Mouse (Mus musculus): ENCODE measurements around the gene Zcchc2. TPM values are rescaled to one million over a fixed set of nuclear protein-coding genes. Genes with fewer than 3 reads are reported as not detected.

Zcchc2 gene
- 1.2 and 1.5 TPM in 2 replicates for polyA plus RNA-seq (2015; fragmentation: Nextera tagmentation; extraction: Ambion mirVana)

DNA sequence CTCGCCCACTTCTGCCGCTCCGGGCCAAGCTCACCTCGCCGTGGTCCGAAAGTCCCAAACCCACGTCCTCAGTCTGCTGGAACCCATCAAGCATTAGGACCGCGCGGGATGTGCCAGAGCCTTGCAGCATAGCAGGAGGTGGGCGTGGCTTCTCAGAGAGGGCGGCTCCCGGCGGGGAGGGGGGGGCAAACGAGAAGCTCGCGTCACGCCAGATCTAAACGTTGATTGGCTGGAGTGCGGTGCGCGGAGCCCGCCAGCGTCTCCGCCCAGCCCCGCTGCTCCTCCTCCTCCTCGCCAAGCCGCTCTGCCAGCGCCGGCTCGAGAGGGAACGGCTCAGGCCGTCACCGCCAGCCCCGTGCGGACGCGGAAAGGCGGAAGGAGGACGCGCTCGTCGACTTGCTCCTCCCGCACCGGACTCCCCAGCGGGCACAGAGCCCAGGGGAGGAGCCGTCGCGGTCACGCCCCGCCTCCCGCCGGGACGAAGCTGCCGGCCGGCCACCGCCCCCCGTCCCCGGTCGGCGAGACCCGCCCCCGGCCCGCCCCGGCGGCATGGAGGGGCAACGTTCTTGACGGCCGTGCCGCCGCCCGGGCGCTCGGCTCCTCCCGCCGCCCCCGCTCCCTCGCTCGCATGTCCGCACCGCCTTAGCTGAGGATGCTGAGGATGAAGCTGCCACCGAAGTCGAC lies at the start of gene Zcchc2:
Gene Zcchc2 (plus strand): TSS at position 269 of the 684 bp plus-strand sequence.
- Histone ChIP-seq H3K4me1 (replicated peaks; ENCODE audit: control insufficient read depth, insufficient read depth) (0 out of 2 replicates have a peak, but pooled peaks cover 4% of the 10 kb centered on the region), H3K27me3 (ENCODE audit: control insufficient read depth, insufficient read depth, low read length) (no peaks in the 10 kb centered on the region), H3K27ac (replicated peaks) (peak within 1 kb of the TSS; percentile 98), H3K36me3 (ENCODE audit: control insufficient read depth, insufficient read depth, low read length) (no peaks in the 10 kb centered on the region), H3K4me2 (replicated peaks; ENCODE audit: low read depth) (peak within 1 kb of the TSS; percentile 94), H3K9me3 (ENCODE audit: control insufficient read depth, low read length) (no peaks in the 10 kb centered on the region), H3K9ac (ENCODE audit: low read length) (peak within 1 kb of the TSS; percentile 83), H3K4me3 (ENCODE audit: low read depth, low read length) (peak within 1 kb of the TSS; percentile 88)
- peak; percentile 99 for DNase-seq (ENCODE audit: low spot score)
- peak; percentile 97 for ATAC-seq (ENCODE audit: low FRiP score, low TSS enrichment)
- WGBS = 1% methylated on average over 46 of the region's 83 CpGs
- TF ChIP-seq CTCF (IDR thresholded peaks at IDR 0.05; ENCODE audit: low read depth) (no peak), EP300 (optimal IDR thresholded peaks at IDR 0.05) (no peak)

GRCm38 (mm10) chr1:105944927-105945580 lies 45.2 kb upstream of the Zcchc2 start:
- ATAC-seq (ENCODE audit: low FRiP score, low TSS enrichment) = no peak
- H3K9ac ChIP-seq (ENCODE audit: low read length) = no peak overlapping the region
- no peak for DNase-seq (ENCODE audit: low spot score)
- H3K27ac ChIP-seq (replicated peaks) = no peak overlapping the region
- no peak overlapping the region for H3K4me2 ChIP-seq (replicated peaks; ENCODE audit: low read depth)
- no peak for TF ChIP-seq CTCF (IDR thresholded peaks at IDR 0.05; ENCODE audit: low read depth)
- TF ChIP-seq EP300 (optimal IDR thresholded peaks at IDR 0.05) = no peak
- no peaks in the 10 kb centered on the region for H3K27me3 ChIP-seq (ENCODE audit: control insufficient read depth, insufficient read depth, low read length)
- WGBS = 68% methylated on average over 10 of the region's 10 CpGs
- no peaks in the 10 kb centered on the region for H3K36me3 ChIP-seq (ENCODE audit: control insufficient read depth, insufficient read depth, low read length)
- no peaks in the 10 kb centered on the region for H3K9me3 ChIP-seq (ENCODE audit: control insufficient read depth, low read length)
- no peaks in the 10 kb centered on the region for H3K4me1 ChIP-seq (replicated peaks; ENCODE audit: control insufficient read depth, insufficient read depth)
- H3K4me3 ChIP-seq (ENCODE audit: low read depth, low read length) = no peak overlapping the region

GRCm38 (mm10) chr1:105946581-105947540 lies 43.3 kb upstream of the Zcchc2 start:
- ATAC-seq (ENCODE audit: low FRiP score, low TSS enrichment) (no peak), DNase-seq (ENCODE audit: low spot score) (no peak)
- no peak overlapping the region for H3K9ac ChIP-seq (ENCODE audit: low read length)
- H3K4me3 ChIP-seq (ENCODE audit: low read depth, low read length) = no peak overlapping the region
- H3K36me3 ChIP-seq (ENCODE audit: control insufficient read depth, insufficient read depth, low read length) = no peaks in the 10 kb centered on the region
- H3K9me3 ChIP-seq (ENCODE audit: control insufficient read depth, low read length) = no peaks in the 10 kb centered on the region
- no peak overlapping the region for H3K4me2 ChIP-seq (replicated peaks; ENCODE audit: low read depth)
- H3K27me3 ChIP-seq (ENCODE audit: control insufficient read depth, insufficient read depth, low read length) = no peaks in the 10 kb centered on the region
- 62% methylated on average over 13 of the region's 13 CpGs for WGBS
- no peak overlapping the region for H3K27ac ChIP-seq (replicated peaks)
- TF ChIP-seq EP300 (optimal IDR thresholded peaks at IDR 0.05) (no peak), CTCF (IDR thresholded peaks at IDR 0.05; ENCODE audit: low read depth) (peak; percentile 36; the same call in 1 of the 2 replicates)
- no peaks in the 10 kb centered on the region for H3K4me1 ChIP-seq (replicated peaks; ENCODE audit: control insufficient read depth, insufficient read depth)

DNA sequence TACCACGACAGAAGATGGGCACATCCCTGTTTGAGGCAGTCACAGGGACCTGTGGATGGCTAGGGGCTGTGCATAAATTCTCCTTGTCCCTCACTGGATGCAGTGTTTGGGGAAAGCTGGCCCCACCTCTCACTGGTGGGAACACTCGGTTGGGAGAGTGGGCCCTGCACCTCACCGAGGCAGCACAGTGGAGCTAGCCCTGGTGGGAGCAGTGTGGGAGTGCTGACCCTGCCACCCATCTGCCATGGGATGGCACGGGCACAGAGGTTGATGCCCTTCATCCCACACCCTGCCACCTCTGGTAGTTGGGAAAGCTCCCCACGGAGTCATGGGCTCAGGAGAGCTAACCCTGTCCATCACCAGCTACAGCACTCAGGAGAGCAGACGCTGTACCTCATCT lies 41.9 kb upstream of the Zcchc2 start:
- Histone ChIP-seq H3K9me3 (ENCODE audit: control insufficient read depth, low read length) (no peaks in the 10 kb centered on the region), H3K36me3 (ENCODE audit: control insufficient read depth, insufficient read depth, low read length) (no peaks in the 10 kb centered on the region), H3K4me1 (replicated peaks; ENCODE audit: control insufficient read depth, insufficient read depth) (no peaks in the 10 kb centered on the region), H3K27me3 (ENCODE audit: control insufficient read depth, insufficient read depth, low read length) (no peaks in the 10 kb centered on the region), H3K4me3 (ENCODE audit: low read depth, low read length) (no peak overlapping the region), H3K27ac (replicated peaks) (no peak overlapping the region), H3K9ac (ENCODE audit: low read length) (no peak overlapping the region), H3K4me2 (replicated peaks; ENCODE audit: low read depth) (no peak overlapping the region)
- WGBS = 72% methylated on average over 6 of the region's 6 CpGs
- ATAC-seq (ENCODE audit: low FRiP score, low TSS enrichment) = no peak
- no peak for TF ChIP-seq CTCF (IDR thresholded peaks at IDR 0.05; ENCODE audit: low read depth)
- TF ChIP-seq EP300 (optimal IDR thresholded peaks at IDR 0.05) = no peak
- no peak for DNase-seq (ENCODE audit: low spot score)

- TF ChIP-seq EP300 (optimal IDR thresholded peaks at IDR 0.05) = no peak
- WGBS = 51% methylated on average over 2 of the region's 2 CpGs
- DNase-seq (ENCODE audit: low spot score) = no peak
These were observed 36.6 kb upstream of the Zcchc2 start for GRCm38 (mm10) chr1:105953588-105953987.

More at GRCm38 (mm10) chr1:105953588-105953987, 36.6 kb upstream of the Zcchc2 start:
- H3K9me3 ChIP-seq (ENCODE audit: control insufficient read depth, low read length) = no peaks in the 10 kb centered on the region
- no peak overlapping the region for H3K27ac ChIP-seq (replicated peaks)
- no peaks in the 10 kb centered on the region for H3K4me1 ChIP-seq (replicated peaks; ENCODE audit: control insufficient read depth, insufficient read depth)
- H3K9ac ChIP-seq (ENCODE audit: low read length) = no peak overlapping the region
- H3K4me2 ChIP-seq (replicated peaks; ENCODE audit: low read depth) = no peak overlapping the region
- no peaks in the 10 kb centered on the region for H3K36me3 ChIP-seq (ENCODE audit: control insufficient read depth, insufficient read depth, low read length)
- H3K4me3 ChIP-seq (ENCODE audit: low read depth, low read length) = no peak overlapping the region
- H3K27me3 ChIP-seq (ENCODE audit: control insufficient read depth, insufficient read depth, low read length) = no peaks in the 10 kb centered on the region
- ATAC-seq (ENCODE audit: low FRiP score, low TSS enrichment) = no peak
